Mouse (Mus musculus): ENCODE data around the gene Gtf2f1. TPM values are rescaled to one million over a fixed set of nuclear protein-coding genes. Genes with fewer than 3 reads are reported as not detected.

The Gtf2f1 gene
- polyA plus RNA-seq, 1 experiment from 2014 or later, result 33.7 TPM

DNA sequence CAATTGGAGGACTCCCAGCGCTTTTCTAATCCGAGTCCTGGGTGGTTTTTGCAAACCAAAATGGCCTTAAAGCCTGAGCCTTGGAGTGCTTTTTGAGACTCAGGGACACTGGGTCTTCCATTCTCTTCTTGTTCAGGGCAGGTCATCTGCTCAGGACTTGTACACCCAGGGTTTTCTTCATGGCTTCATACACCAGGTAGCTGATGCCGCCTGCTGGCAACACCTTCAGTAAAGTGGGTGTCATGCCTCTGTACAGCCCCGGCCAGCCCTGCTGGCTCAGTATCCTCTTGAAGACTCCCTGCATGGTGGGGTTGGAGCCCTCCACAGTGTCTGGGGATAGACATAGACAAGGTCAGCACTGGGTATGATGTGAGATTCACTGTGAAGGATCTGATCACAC is 21.8 kb upstream of the Gtf2f1 start:
- Histone ChIP-seq H3K9me3 (replicated peaks) (no peaks in the 10 kb centered on the region), H3K9ac (no peak overlapping the region), H3K4me2 (peak overlapping the region; percentile 73; the same call in 1 of the 2 replicates), H3K27ac (peak overlapping the region; percentile 88; the same call in 1 of the 2 replicates), H3K4me1 (replicated peaks) (peaks cover 17% of the 10 kb centered on the region), H3K36me3 (peaks cover 4% of the 10 kb centered on the region; the same call in 1 of the 2 replicates), H3K4me3 (peak overlapping the region; percentile 45; the same call in 1 of the 2 replicates), H3K27me3 (peaks cover 6% of the 10 kb centered on the region; the same call in 1 of the 2 replicates)
- 88% methylated on average over 4 of the region's 4 CpGs for WGBS
- ATAC-seq (replicated peaks; ENCODE audit: insufficient number of reproducible peaks, insufficient read depth, low FRiP score, low read depth), result no peak

DNA sequence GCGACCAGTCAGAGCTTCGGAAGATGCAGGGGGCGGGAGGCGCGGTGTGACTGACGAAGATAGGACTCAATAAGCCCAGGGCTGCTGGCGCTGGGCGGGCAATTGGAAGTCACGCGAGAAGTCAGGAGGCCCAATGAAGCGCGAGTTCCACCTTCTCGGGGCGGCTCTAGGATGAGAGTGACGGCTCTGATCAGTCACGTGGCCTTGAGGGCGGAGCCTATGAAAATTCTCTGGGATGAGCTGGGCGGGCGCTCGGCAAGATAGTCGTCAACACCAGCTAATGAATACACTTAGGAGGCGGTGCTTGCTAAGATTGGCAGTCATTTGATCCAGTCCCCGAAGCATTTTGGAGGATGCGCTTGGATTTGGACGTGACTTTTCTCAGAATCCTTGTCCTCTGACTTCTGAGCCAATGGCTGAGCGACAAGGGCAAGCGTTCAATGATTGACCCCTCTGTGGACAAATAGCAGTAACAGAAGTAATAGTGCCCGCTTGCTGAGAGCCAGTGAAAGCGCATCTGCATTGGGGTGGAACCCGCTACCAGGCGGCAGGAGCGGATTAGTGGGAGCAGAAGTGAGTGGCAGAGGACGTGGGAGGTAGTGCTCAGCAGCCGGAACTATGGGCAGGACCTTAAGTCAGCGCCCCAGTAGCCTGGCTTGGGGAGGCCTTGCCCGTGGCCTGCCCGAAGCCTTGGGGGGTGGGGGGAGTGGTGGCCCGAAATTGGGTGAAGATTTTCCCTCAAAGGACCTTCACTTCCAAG is 20.8 kb upstream of the Gtf2f1 start:
- Histone ChIP-seq H3K27me3 (0 out of 2 replicates have a peak, but pooled peaks cover 2% of the 10 kb centered on the region), H3K9ac (peak overlapping the region; percentile 53), H3K27ac (peak overlapping the region; percentile 88), H3K9me3 (replicated peaks) (no peaks in the 10 kb centered on the region), H3K4me2 (peak overlapping the region; percentile 73), H3K36me3 (peaks cover 14% of the 10 kb centered on the region), H3K4me3 (peak overlapping the region; percentile 97), H3K4me1 (replicated peaks) (peaks cover 17% of the 10 kb centered on the region)
- ATAC-seq (replicated peaks; ENCODE audit: insufficient number of reproducible peaks, insufficient read depth, low FRiP score, low read depth), result peak; percentile 95
- WGBS, result under 1% methylated on average over 38 of the region's 38 CpGs

DNA sequence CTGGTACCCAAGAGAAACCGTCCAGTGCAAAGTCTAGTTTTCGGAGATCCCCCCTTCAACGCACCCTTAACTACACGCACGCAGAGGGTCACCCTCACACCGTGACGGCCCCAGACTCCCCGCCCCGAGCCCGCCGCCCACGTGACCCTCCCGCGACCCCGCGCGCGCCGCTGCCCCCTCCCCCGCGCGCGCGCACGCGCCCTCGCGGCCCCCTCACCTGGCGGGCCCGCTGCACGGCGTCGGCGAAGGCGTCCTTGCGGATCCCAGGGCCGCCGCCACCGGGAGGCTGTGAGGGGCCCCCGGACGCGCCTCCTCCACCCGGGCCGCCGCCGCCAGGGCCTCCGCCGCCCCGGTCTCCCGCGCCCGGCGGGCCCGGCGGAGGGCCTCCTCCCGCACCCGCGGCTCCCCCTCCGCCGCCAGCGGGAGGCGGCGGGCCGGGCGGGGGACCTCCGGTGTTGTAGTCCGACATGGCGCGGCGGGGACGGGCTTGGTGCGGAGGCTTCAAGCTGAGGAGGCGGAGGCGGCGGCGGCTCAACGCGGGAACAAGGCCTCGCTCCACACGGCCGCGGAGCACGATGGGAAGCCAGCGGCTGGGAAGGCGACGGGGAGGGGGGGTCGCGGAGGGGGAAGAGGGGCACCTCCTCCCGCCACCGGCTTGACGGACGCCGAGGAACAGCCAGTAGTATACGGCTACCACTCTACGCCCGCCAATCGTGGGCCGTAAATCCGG is 20.0 kb upstream of the Gtf2f1 start, which contains the start of gene Khsrp:
TSS of gene Khsrp (minus strand) at position 592 of the 730 bp plus-strand sequence.
- H3K9me3 ChIP-seq (replicated peaks), result no peaks in the 10 kb centered on the region
- H3K36me3 ChIP-seq, result peaks cover 22% of the 10 kb centered on the region
- H3K4me3 ChIP-seq, result peak within 1 kb of the TSS; percentile 97
- peak within 1 kb of the TSS; percentile 100 for H3K9ac ChIP-seq
- H3K27ac ChIP-seq, result peak within 1 kb of the TSS; percentile 96
- peaks cover 17% of the 10 kb centered on the region for H3K4me1 ChIP-seq (replicated peaks)
- H3K27me3 ChIP-seq, result no peaks in the 10 kb centered on the region
- peak within 1 kb of the TSS; percentile 75 for H3K4me2 ChIP-seq
- ATAC-seq (replicated peaks; ENCODE audit: insufficient number of reproducible peaks, insufficient read depth, low FRiP score, low read depth), result no peak
- under 1% methylated on average over 72 of the region's 99 CpGs for WGBS

DNA sequence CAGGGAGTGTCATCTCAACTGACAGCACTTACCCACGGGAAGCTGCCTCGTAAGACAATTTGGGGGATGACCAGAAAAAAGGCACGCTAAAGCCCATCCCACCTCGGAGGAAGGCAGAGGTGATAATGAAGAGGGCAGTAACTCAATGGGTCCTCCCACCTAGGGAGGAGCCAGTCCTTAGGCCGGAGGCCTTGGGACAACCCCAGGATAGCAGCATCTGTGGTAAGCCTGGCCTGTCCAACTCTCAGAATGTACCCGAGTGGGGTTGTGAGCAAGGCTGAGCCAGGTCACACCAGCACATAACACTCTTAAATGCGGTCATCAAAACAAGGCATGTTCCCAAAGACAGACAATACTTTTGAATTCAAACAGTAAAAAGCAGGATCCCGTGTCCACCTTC is 18.6 kb upstream of the Gtf2f1 start:
- H3K27me3 ChIP-seq, result no peaks in the 10 kb centered on the region
- peak overlapping the region; percentile 75 for H3K4me2 ChIP-seq
- no peak for ATAC-seq (replicated peaks; ENCODE audit: insufficient number of reproducible peaks, insufficient read depth, low FRiP score, low read depth)
- peaks cover 36% of the 10 kb centered on the region for H3K36me3 ChIP-seq
- WGBS, result 20% methylated on average over 8 of the region's 8 CpGs
- peak overlapping the region; percentile 100 for H3K9ac ChIP-seq
- H3K27ac ChIP-seq, result peak overlapping the region; percentile 96; the same call in 1 of the 2 replicates
- H3K4me3 ChIP-seq, result peak overlapping the region; percentile 97
- H3K4me1 ChIP-seq (replicated peaks), result peaks cover 17% of the 10 kb centered on the region
- H3K9me3 ChIP-seq (replicated peaks), result no peaks in the 10 kb centered on the region

DNA sequence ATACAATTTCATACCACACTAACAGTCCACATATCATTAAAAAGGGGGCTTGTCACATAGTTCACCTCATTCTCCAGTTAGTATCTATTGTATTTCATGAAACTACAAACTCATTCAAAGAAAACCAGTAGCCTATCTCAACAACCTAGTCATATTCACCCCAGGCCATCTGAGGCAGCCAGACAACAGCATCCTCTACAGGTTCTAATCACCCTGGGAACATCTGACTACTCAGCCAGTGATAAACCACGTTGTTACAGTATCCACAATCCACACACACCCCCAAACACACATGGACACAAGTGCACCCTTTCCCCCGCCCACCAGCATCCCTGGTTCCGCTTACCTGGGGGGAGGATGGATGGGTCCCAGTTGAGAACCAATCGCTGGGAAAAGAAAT is 16.4 kb upstream of the Gtf2f1 start:
- H3K4me1 ChIP-seq (replicated peaks), result peaks cover 16% of the 10 kb centered on the region
- H3K27ac ChIP-seq, result no peak overlapping the region
- H3K9me3 ChIP-seq (replicated peaks), result no peaks in the 10 kb centered on the region
- H3K4me2 ChIP-seq, result no peak overlapping the region
- WGBS, result 85% methylated on average over 4 of the region's 4 CpGs
- ATAC-seq (replicated peaks; ENCODE audit: insufficient number of reproducible peaks, insufficient read depth, low FRiP score, low read depth), result no peak
- no peak overlapping the region for H3K9ac ChIP-seq
- no peak overlapping the region for H3K4me3 ChIP-seq
- H3K36me3 ChIP-seq, result peaks cover 58% of the 10 kb centered on the region
- H3K27me3 ChIP-seq, result no peaks in the 10 kb centered on the region

DNA sequence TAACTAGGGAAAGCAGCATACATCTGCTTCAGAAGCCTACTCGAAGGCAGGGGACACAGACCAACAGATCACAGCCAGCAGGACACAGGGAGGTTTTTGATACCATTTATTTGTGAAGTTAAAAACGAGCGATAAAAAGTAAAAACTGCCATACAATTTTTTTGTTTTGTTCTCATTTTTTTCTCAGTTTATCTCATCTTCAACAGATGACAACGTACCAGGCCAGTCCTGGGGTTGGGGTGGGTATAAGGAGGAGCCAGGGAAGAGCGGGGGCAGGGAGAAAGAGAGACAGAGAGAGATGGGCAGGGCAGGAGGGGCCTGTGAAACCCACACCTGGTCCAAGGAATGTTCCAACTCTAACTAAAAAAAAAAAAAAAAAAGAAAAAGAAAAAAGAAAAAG is 9.9 kb upstream of the Gtf2f1 start:
- Histone ChIP-seq H3K27ac (no peak overlapping the region), H3K9me3 (replicated peaks) (no peaks in the 10 kb centered on the region), H3K4me3 (no peak overlapping the region), H3K36me3 (peaks cover 48% of the 10 kb centered on the region), H3K4me2 (no peak overlapping the region), H3K4me1 (replicated peaks) (no peaks in the 10 kb centered on the region), H3K27me3 (no peaks in the 10 kb centered on the region), H3K9ac (no peak overlapping the region)
- 82% methylated on average over 5 of the region's 5 CpGs for WGBS
- no peak for ATAC-seq (replicated peaks; ENCODE audit: insufficient number of reproducible peaks, insufficient read depth, low FRiP score, low read depth)

DNA sequence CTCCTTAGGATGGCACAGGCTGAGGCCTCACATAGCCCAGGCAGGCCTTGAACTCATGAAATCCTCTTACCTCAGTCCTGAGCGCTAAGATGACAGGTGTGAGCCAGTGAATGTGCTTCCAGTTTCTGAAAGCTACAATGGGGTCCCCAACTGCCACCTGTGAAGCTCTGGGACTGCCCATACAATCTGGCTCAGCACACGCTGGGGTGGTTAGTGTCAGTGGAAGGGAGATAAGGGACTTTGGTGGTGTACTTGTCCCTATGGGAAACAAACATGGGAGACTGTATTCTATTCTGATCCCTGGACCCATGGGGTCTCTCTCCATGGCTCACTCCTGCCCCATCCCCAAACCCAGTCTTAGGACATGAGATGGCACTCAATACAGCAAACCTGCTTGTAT is 8.6 kb upstream of the Gtf2f1 start:
- H3K4me1 ChIP-seq (replicated peaks), result no peaks in the 10 kb centered on the region
- 77% methylated on average over 2 of the region's 2 CpGs for WGBS
- H3K36me3 ChIP-seq, result peaks cover 36% of the 10 kb centered on the region

DNA sequence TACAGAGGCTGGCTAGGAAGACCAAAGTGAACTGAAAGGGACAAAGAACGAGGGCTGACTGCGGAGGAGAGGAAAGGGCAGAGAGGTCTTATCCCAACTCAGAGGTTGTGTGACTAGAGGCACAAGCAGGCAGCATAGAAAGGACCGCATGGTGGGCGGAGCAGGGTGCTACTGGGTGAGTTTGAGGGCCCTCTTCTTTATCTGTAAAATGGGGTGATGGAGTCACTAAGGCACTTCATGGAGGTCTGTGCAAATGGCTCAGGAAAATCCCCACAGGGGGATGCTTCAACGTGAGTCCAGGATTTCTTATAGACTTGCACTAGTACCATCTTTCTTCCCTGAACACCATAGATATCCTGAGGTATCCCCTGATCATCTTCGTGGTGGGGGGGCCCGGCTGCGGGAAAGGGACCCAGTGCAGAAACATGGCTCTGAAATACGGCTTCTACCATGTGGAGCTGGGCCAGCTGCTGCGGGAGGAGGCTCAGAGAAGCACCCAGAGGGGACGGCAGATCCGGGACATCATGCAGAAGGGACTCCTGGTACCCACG is 1.2 kb upstream of the Gtf2f1 start:
- peak overlapping the region; percentile 88 for H3K27ac ChIP-seq
- no peak for ATAC-seq (replicated peaks; ENCODE audit: insufficient number of reproducible peaks, insufficient read depth, low FRiP score, low read depth)
- peak overlapping the region; percentile 89 for H3K4me2 ChIP-seq
- peak overlapping the region; percentile 81; the same call in 1 of the 2 replicates for H3K9ac ChIP-seq
- no peaks in the 10 kb centered on the region for H3K9me3 ChIP-seq (replicated peaks)
- no peaks in the 10 kb centered on the region for H3K27me3 ChIP-seq
- WGBS, result 74% methylated on average over 13 of the region's 13 CpGs
- peaks cover 16% of the 10 kb centered on the region for H3K36me3 ChIP-seq
- H3K4me3 ChIP-seq, result peak overlapping the region; percentile 67
- H3K4me1 ChIP-seq (replicated peaks), result peaks cover 19% of the 10 kb centered on the region

More for the DNA sequence above, 8.6 kb upstream of the Gtf2f1 start:
- Histone ChIP-seq H3K4me3 (no peak overlapping the region), H3K9me3 (replicated peaks) (no peaks in the 10 kb centered on the region), H3K4me2 (no peak overlapping the region), H3K27me3 (no peaks in the 10 kb centered on the region), H3K9ac (no peak overlapping the region), H3K27ac (no peak overlapping the region)
- no peak for ATAC-seq (replicated peaks; ENCODE audit: insufficient number of reproducible peaks, insufficient read depth, low FRiP score, low read depth)

DNA sequence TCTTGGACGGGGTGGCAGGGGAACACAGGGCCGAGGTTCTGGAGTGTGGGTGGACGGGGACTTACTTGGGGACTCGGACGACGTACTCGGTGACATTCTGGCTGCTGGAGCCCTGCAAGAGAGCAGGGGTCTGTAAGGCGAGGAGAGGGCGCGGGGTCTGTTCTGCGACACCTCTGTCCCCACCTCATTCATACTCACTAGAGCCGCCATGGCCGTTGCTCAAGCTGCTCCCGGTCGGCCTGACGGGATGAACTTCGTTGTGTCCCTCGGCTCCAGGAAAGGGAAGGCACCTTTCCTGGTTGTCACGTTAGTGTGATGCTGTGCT is 215 bp downstream of the Gtf2f1 start:
- H3K36me3 ChIP-seq, result peaks cover 31% of the 10 kb centered on the region
- no peaks in the 10 kb centered on the region for H3K27me3 ChIP-seq
- peak overlapping the region; percentile 72 for H3K27ac ChIP-seq
- peak overlapping the region; percentile 72 for H3K9ac ChIP-seq
- WGBS, result under 1% methylated on average over 19 of the region's 19 CpGs
- H3K9me3 ChIP-seq (replicated peaks), result no peaks in the 10 kb centered on the region
- peak overlapping the region; percentile 67 for H3K4me3 ChIP-seq
- peak; percentile 16; the same call in 1 of the 2 replicates for ATAC-seq (replicated peaks; ENCODE audit: insufficient number of reproducible peaks, insufficient read depth, low FRiP score, low read depth)
- H3K4me1 ChIP-seq (replicated peaks), result peaks cover 19% of the 10 kb centered on the region
- peak overlapping the region; percentile 84 for H3K4me2 ChIP-seq

DNA sequence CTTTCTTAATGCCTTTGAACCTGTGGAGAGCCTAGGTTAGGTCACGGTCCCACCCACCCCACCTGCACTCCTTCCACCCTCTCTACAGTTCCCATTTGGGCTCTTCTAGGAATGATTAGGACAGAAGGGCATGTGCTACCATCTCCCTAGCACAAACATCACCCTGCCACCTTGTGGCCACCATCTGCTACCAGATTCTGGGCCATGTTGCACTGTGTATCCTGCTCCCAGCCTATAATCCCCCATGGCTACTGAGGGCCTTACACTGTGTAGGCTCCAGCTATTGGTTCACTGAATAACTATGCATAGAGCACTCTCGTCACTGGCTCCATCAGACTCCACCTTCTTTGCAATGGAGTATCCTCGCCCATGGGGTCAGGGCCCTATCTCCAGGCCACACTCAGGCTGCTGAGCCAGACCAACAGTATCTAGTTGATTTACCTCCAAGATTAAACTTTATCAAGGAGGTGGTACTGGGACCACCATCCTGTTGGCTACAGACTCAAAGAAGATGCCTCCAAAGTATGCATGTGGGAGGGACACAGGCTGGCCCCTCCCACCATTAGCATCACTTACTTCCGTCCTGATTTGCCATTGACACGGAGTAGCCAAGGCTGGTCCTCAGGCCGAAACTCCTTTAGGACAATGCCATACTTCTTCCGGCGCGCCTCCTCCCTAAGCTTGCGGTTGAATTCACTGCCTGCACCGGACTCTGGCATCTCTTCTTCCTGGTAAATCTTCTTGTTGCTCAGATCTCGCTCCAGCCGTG is 3.8 kb downstream of the Gtf2f1 start:
- H3K4me1 ChIP-seq (replicated peaks), result peaks cover 15% of the 10 kb centered on the region
- no peak overlapping the region for H3K27ac ChIP-seq
- peaks cover 61% of the 10 kb centered on the region for H3K36me3 ChIP-seq

DNA sequence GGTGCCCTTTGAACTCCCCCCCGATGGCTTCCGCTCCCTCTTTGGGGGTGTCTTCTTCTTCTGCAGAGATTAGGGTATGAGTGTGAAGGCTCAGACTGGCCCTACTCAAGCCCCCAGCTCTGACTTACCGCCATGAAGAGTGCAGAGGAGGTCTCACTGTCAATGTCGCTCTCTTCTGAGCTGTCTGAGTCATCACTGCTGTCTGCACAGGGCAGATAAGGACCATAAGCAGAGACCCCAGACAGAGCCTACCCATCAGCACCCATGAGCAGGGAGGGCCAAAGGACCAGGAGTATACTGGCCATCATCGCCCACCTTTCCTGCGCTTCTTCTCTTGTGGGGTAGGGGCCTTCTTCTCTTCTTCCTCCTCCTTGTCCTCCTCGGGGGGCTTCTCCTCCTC is 7.1 kb downstream of the Gtf2f1 start:
- Histone ChIP-seq H3K36me3 (peaks cover 70% of the 10 kb centered on the region), H3K27ac (no peak overlapping the region), H3K27me3 (no peaks in the 10 kb centered on the region), H3K4me3 (no peak overlapping the region), H3K9ac (no peak overlapping the region), H3K9me3 (replicated peaks) (no peaks in the 10 kb centered on the region), H3K4me1 (replicated peaks) (peaks cover 20% of the 10 kb centered on the region), H3K4me2 (no peak overlapping the region)
- no peak for ATAC-seq (replicated peaks; ENCODE audit: insufficient number of reproducible peaks, insufficient read depth, low FRiP score, low read depth)
- 76% methylated on average over 7 of the region's 7 CpGs for WGBS

More for the DNA sequence above, 3.8 kb downstream of the Gtf2f1 start:
- Histone ChIP-seq H3K4me3 (no peak overlapping the region), H3K27me3 (no peaks in the 10 kb centered on the region), H3K4me2 (no peak overlapping the region), H3K9ac (no peak overlapping the region), H3K9me3 (replicated peaks) (no peaks in the 10 kb centered on the region)
- no peak for ATAC-seq (replicated peaks; ENCODE audit: insufficient number of reproducible peaks, insufficient read depth, low FRiP score, low read depth)
- WGBS, result 91% methylated on average over 13 of the region's 13 CpGs

All from heart, embryonic 15.5 days (tissue).